12 mouse cellular contexts compared by ENCODE assay signal in the genomic region with DNA sequence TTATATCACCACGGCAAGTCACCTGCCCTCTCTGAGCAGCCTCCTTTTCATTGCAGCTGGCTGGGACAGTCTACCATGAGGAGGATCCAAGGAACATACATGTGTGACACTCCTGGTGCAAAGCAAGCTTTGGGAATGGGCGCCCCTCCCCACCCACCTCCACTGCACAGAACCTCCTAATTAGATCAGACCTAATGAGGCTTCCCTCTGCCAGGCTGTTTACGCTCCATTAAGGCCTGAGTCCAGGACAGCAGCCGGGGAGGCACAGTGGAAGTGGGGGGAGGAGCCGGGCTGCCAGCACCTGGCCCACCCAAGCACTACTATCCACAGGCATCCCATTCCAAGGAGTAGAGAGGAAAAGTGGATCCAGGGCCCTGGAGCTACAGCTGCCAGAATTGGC.
A peak's percentile ranks its signal among the peaks of the same experiment; 100 is the strongest.
DNase-seq lines count a peak whose midpoint lies in the region; ATAC-seq and TF ChIP-seq lines count a peak whose summit lies in the region.
"Had no signal": no experiment of that assay in that cellular context is flagged by ENCODE, and none has a peak within 500 bp of the region (broad histone marks: within the 10 kb centered on the region; RNA-seq: fewer than 3 reads in every experiment).

No protein-coding gene starts in this region.

- no peak overlapping the region for H3K9ac ChIP-seq in embryonic facial prominence, embryonic 14.5 days (ENCODE audit: low read depth, low read length)
- H3K9ac ChIP-seq in hindbrain, postnatal 0 days (replicated peaks; ENCODE audit: low read length) = no peak overlapping the region
- H3K9ac ChIP-seq: limb, embryonic 15.5 days; lung, embryonic 14.5 days had no signal

- no peak for TF ChIP-seq CTCF in hindbrain, postnatal 0 days (IDR thresholded peaks at IDR 0.05; ENCODE audit: low read depth)

- peak; percentile 39 for DNase-seq in embryonic facial prominence, embryonic 14.5 days (ENCODE audit: low spot score)
- no peak for DNase-seq in embryonic facial prominence, embryonic 10.5 days (ENCODE audit: low spot score)
- peak; percentile 74 for DNase-seq in left cerebral cortex, postnatal 4 days
- no peak for DNase-seq in left cerebral cortex, adult 9 months (ENCODE audit: low spot score in 2 of 2)
- DNase-seq in hindbrain, postnatal 0 days (ENCODE audit: low spot score) = peak; percentile 58
- peak; percentile 93 for DNase-seq in retina, postnatal 1 day
- no peak for DNase-seq in adrenal gland, postnatal 36 days
- no peak for DNase-seq in spleen, postnatal 36 days (ENCODE audit: low spot score in 2 of 2)
- DNase-seq: cerebellum, adult 9-10 months; lung, embryonic 14.5 days had no signal

- no peaks in the 10 kb centered on the region for H3K36me3 ChIP-seq in embryonic facial prominence, embryonic 14.5 days (ENCODE audit: control insufficient read depth, insufficient read depth, low read length)
- H3K36me3 ChIP-seq in embryonic facial prominence, embryonic 10.5 days (replicated peaks) = no peaks in the 10 kb centered on the region
- no peaks in the 10 kb centered on the region for H3K36me3 ChIP-seq in hindbrain, postnatal 0 days (ENCODE audit: insufficient read depth, low read length)
- H3K36me3 ChIP-seq: limb, embryonic 15.5 days had no signal

- peak; percentile 24; the same call in 1 of the 2 replicates for ATAC-seq in embryonic facial prominence, embryonic 14.5 days (ENCODE audit: low read depth)
- ATAC-seq in hindbrain, postnatal 0 days = peak; percentile 43

- no peak overlapping the region for H3K4me3 ChIP-seq in embryonic facial prominence, embryonic 14.5 days (ENCODE audit: low read depth, low read length)
- H3K4me3 ChIP-seq in embryonic facial prominence, embryonic 10.5 days = no peak overlapping the region
- H3K4me3 ChIP-seq in hindbrain, postnatal 0 days (ENCODE audit: low read length) = no peak overlapping the region
- H3K4me3 ChIP-seq: limb, embryonic 15.5 days; megakaryocyte, embryonic 14.5 days had no signal

- no peaks in the 10 kb centered on the region; the same call in 1 of the 2 replicates for H3K4me1 ChIP-seq in embryonic facial prominence, embryonic 14.5 days (ENCODE audit: control insufficient read depth, insufficient read depth, low read length)
- H3K4me1 ChIP-seq in embryonic facial prominence, embryonic 10.5 days = peaks cover 33% of the 10 kb centered on the region
- peaks cover 4% of the 10 kb centered on the region; the same call in 1 of the 2 replicates for H3K4me1 ChIP-seq in hindbrain, postnatal 0 days (ENCODE audit: insufficient read depth, low read length)
- H3K4me1 ChIP-seq: megakaryocyte, embryonic 14.5 days had no signal

- peaks cover 4% of the 10 kb centered on the region; the same call in 1 of the 2 replicates for H3K27me3 ChIP-seq in embryonic facial prominence, embryonic 14.5 days (replicated peaks; ENCODE audit: control insufficient read depth, insufficient read depth, low read length)
- peaks cover 25% of the 10 kb centered on the region for H3K27me3 ChIP-seq in embryonic facial prominence, embryonic 10.5 days (replicated peaks; ENCODE audit: low read depth, poor library complexity, severe bottlenecking)
- H3K27me3 ChIP-seq in hindbrain, postnatal 0 days (ENCODE audit: insufficient read depth, low read length) = 0 out of 2 replicates have a peak, but pooled peaks cover 4% of the 10 kb centered on the region

- no peaks in the 10 kb centered on the region for H3K9me3 ChIP-seq in embryonic facial prominence, embryonic 14.5 days (ENCODE audit: control insufficient read depth, low read length)
- H3K9me3 ChIP-seq in embryonic facial prominence, embryonic 10.5 days = no peaks in the 10 kb centered on the region
- no peaks in the 10 kb centered on the region for H3K9me3 ChIP-seq in hindbrain, postnatal 0 days (ENCODE audit: low read length)
- H3K9me3 ChIP-seq: limb, embryonic 15.5 days; megakaryocyte, embryonic 14.5 days had no signal

- H3K4me2 ChIP-seq in embryonic facial prominence, embryonic 14.5 days (ENCODE audit: low read depth, low read length) = no peak overlapping the region
- H3K4me2 ChIP-seq in hindbrain, postnatal 0 days (ENCODE audit: low read depth, low read length) = no peak overlapping the region
- H3K4me2 ChIP-seq: limb, embryonic 15.5 days; lung, embryonic 14.5 days had no signal

- no peak overlapping the region for H3K27ac ChIP-seq in embryonic facial prominence, embryonic 14.5 days (replicated peaks; ENCODE audit: low read depth, low read length)
- H3K27ac ChIP-seq in embryonic facial prominence, embryonic 10.5 days (replicated peaks) = no peak overlapping the region
- H3K27ac ChIP-seq in hindbrain, postnatal 0 days = no peak overlapping the region
- H3K27ac ChIP-seq: limb, embryonic 15.5 days had no signal

- 51% methylated on average over 5 of the region's 5 CpGs for WGBS in embryonic facial prominence, embryonic 14.5 days
- WGBS in embryonic facial prominence, embryonic 10.5 days = 47% methylated on average over 5 of the region's 5 CpGs
- 53% methylated on average over 5 of the region's 5 CpGs for whole genome bisulfite sequencing in hindbrain, postnatal 0 days

- intact Hi-C loops in left cerebral cortex, postnatal 4 days (cut with DNase I) = no loop called here

Comparison
In these comparisons a context has a peak if more than half of its experiments do, and no peak if none do; other contexts are left out.
1. DNase-seq: peak in embryonic facial prominence, embryonic 14.5 days (single experiment), left cerebral cortex, postnatal 4 days (single experiment), hindbrain, postnatal 0 days (single experiment) and retina, postnatal 1 day (single experiment); none in embryonic facial prominence, embryonic 10.5 days (single experiment), left cerebral cortex, adult 9 months (0 of 2), adrenal gland, postnatal 36 days (0 of 2) and spleen, postnatal 36 days (0 of 2).